Mouse (Mus musculus): ENCODE results near the gene Cfap36. TPM values are rescaled to one million over a fixed set of nuclear protein-coding genes. Genes with fewer than 3 reads are reported as not detected.

The Cfap36 gene
- total RNA-seq (2014; fragmentation: Nextera tagmentation): 20.2 and 27.5 TPM in 2 replicates
- 34.3 and 58.5 TPM in 2 replicates for total RNA-seq (2017)

GRCm38 (mm10) chr11:29246883-29247650, at the start of gene Cfap36:
TSS of gene Cfap36 (minus strand) at chr11:29247409.
- peak; percentile 99 for ATAC-seq (replicated peaks; ENCODE audit: low FRiP score, low TSS enrichment, poor library complexity, severe bottlenecking)

DNA sequence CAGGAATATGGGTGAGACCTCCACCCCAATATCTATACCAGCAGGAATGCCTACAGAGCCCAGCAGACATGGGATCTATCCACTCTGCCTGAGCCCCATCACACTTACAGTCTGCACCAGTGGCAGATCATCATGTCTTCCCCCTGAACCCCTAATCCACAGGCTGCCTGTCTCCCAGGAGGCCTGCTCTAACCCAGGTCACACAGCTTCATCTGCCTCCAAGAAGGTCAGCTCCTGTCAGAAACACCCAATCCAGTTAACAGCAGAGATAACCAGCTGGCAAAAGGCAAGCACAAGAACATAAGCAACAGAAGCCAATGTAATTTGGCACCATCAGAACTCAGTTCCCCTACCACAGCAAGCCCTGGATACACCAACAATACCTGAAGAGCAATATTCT, 40.1 kb upstream of the Cfap36 start:
- ATAC-seq (replicated peaks; ENCODE audit: low FRiP score, low TSS enrichment, poor library complexity, severe bottlenecking): no peak

DNA sequence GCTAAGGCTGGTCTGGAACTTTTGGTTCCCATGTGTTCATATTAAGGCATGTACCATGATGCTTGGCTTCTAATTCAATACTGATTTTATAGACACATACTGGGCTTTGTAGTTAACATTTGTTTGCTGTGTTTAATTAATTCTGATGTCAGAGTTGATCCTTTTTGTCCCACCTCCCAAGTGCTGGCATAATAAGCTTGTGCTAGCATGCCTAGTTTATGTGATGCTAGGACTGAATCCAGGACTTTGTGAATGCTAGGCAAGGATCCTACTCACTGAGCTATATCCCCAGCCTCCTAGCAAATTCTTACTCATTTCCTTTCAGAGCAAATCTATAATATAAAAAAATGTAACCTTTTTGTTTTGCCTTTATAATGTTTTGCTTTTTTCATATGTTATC, 38.8 kb upstream of the Cfap36 start:
- no peak for ATAC-seq (replicated peaks; ENCODE audit: low FRiP score, low TSS enrichment, poor library complexity, severe bottlenecking)

GRCm38 (mm10) chr11:29274758-29275157, 27.5 kb upstream of the Cfap36 start:
- 0 out of 2 replicates have a peak, but pooled peaks have one; percentile 61 for ATAC-seq (replicated peaks; ENCODE audit: low FRiP score, low TSS enrichment, poor library complexity, severe bottlenecking)

- peak; percentile 61; the same call in 1 of the 2 replicates for ATAC-seq (replicated peaks; ENCODE audit: low FRiP score, low TSS enrichment, poor library complexity, severe bottlenecking)
Observed at GRCm38 (mm10) chr11:29267824-29268223, 20.6 kb upstream of the Cfap36 start.

- ATAC-seq (replicated peaks; ENCODE audit: low FRiP score, low TSS enrichment, poor library complexity, severe bottlenecking): no peak
Observed at GRCm38 (mm10) chr11:29254643-29255042, 7.4 kb upstream of the Cfap36 start.

DNA sequence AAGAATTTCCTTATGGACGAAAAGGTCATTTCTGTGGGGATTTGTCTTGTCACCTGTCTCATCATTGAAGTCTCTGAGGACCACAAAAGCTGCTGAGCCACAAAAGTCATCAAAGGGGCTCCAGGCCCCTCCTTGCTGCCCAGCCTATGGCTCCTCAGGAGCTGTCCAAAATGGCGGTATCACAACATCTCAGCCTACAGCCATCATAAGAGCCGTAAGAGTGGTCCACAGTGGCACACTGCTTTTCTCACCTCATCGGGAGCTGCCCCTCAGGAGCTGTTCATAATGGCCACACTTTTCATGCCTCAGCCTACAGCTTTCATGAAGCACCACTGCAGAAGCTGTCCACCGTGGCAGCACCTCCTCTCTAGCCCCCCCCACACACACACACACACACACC, 1.2 kb upstream of the Cfap36 start:
- ATAC-seq (replicated peaks; ENCODE audit: low FRiP score, low TSS enrichment, poor library complexity, severe bottlenecking): no peak

DNA sequence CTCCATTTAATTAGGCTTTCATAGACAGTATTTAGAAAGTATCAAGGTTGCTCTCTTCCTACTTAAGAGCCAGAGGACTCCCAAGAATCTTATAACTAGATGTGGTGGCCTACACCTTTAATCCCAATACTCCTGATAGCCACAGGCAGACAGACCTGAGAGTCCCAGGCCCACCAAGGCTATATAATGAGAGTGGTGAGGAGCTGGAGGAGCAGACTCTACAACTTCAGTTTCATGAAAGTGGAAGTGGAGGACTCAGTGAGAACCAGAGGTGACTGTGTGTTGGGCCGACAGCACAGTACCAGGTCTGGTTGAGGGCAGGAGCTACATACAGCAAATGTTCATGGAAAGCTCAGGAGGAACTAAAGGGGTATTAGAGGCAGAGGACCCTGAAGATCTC, 516 bp upstream of the Cfap36 start:
- ATAC-seq (replicated peaks; ENCODE audit: low FRiP score, low TSS enrichment, poor library complexity, severe bottlenecking): no peak

- no peak for ATAC-seq (replicated peaks; ENCODE audit: low FRiP score, low TSS enrichment, poor library complexity, severe bottlenecking)
Observed at GRCm38 (mm10) chr11:29245988-29246387, 1.2 kb downstream of the Cfap36 start.

- no peak for ATAC-seq (replicated peaks; ENCODE audit: low FRiP score, low TSS enrichment, poor library complexity, severe bottlenecking)
Observed at GRCm38 (mm10) chr11:29241961-29242360, 5.2 kb downstream of the Cfap36 start.

DNA sequence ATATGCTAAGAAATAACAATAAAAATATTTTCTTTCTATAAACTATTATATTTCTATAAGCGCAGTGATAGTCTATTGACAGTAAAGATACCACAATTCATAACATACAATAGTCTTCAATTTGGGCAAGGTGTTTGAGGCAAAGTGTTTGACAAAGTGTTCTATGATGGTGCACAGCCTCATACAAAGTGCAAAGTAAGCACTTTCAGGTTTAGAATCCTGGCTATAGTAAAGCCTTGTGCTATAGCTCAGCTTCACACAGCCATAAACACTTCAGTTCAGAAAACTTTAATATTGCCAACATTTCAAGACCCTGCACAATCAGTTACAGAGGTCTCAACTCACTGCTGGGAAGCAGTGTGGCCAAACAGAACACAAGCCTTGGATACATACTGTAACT, 7.9 kb downstream of the Cfap36 start:
- ATAC-seq (replicated peaks; ENCODE audit: low FRiP score, low TSS enrichment, poor library complexity, severe bottlenecking): no peak

DNA sequence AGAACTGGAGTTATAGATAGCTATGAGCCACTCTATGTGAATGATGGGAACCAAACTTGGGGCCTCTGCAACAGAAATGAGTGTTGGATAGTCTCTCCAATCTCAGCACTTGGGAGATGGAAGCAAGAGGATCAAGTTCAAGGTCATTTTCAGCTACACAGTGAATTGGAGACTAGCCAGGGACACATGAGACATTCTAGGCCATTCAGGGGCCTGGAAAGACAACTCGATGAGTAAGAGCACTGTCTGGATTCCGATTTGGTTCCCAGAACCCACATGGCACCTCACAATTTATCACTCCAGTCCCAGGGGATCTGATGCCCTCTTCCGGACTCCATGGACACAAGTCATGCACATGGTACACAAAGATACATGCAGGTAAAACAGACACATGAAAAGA, 8.7 kb downstream of the Cfap36 start:
- no peak for ATAC-seq (replicated peaks; ENCODE audit: low FRiP score, low TSS enrichment, poor library complexity, severe bottlenecking)

- ATAC-seq (replicated peaks; ENCODE audit: low FRiP score, low TSS enrichment, poor library complexity, severe bottlenecking): peak; percentile 65; the same call in 1 of the 2 replicates
Observed at GRCm38 (mm10) chr11:29238047-29238446, 9.2 kb downstream of the Cfap36 start.

DNA sequence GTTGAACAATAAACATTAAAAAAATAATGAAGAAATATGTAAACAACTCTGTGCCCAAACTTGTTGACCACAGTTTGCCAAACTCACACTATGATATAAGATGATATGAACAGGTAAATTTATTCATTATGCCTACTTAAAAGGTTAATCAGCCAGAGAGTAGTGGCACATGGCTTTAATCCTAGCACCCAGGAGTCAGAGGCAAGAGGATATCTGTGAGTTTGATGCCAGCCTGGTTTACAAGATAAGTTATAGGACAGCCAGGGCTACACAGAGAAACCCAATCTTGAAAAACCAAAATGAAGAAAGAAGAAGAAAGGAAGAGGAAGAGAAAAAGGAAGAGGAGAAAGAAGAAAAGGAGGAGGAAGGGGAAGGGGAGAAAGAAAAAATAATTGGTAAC, 9.8 kb downstream of the Cfap36 start:
- ATAC-seq (replicated peaks; ENCODE audit: low FRiP score, low TSS enrichment, poor library complexity, severe bottlenecking): peak; percentile 61

DNA sequence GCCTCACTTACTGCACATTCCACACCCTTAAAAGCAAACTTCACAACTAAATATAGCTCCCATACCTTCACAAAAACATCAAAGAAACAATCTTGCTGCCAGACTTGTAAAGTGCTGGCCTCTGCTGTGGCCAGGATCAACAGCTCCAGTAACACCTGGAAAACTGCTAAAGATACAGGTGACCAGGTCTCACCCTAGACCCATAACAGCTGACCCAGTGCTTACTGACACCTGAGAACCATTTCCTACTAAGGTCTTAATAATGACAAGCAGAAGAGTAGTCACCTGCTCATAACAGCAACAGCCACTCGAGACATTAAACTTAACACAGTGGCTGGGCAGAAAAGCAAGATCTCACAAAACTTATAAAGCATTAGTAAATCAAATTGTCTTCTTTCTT, 13.6 kb downstream of the Cfap36 start:
- ATAC-seq (replicated peaks; ENCODE audit: low FRiP score, low TSS enrichment, poor library complexity, severe bottlenecking): no peak

DNA sequence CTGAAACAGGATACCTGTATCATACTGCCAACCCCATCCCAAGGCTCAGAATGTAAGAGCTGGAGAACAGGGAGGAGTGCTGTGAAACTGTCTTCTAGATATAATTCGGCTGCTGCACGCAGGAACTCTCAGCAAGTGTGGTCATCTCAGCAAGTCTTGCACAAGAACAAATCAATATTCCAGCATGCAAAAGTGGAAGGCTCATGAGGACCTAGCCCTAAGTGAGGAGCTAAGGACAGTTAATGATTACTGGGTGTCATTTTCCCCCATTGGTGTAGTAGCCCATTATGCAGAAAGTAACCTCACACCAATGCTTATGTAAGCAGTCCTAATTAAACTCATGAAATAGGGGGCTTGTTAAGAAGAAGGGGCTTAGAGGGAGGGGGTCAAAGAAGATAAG, 18.3 kb downstream of the Cfap36 start:
- ATAC-seq (replicated peaks; ENCODE audit: low FRiP score, low TSS enrichment, poor library complexity, severe bottlenecking): no peak

DNA sequence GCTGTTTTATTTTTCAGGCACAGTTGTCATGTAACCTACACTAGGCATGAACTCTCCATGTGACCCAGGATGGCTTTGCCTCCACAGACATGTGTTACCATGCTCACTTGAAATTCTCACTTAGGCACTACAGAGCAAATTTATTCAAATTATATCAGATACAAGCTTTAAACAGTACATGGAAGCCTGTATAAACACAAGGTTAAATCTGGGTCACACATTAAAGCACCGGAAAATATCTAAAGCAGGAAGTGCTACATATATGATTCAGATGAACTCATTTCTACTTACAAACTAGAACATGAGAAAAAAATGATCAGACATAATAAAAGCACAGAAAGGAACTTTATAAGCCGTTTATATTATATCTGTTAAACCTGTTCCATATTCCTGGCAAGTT, 22.5 kb downstream of the Cfap36 start:
- ATAC-seq (replicated peaks; ENCODE audit: low FRiP score, low TSS enrichment, poor library complexity, severe bottlenecking): no peak

DNA sequence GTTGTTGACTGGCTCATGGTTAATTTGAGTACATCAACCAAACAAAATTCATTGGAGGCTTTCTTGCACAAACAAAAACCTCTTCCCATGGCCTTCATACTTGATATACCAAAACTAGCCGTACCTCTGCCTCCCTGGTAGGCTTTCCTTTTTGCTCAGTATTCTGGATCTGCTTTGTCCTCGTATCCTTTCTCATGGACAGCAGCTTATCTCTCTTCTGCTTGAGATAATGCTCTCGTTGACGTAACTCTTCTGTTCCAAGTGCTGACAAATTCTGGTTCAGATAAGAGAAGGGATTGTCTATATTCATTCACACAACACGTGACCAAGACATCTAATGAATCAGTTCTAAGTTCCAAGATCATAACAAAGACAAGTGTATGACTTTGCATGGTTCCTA, 24.9 kb downstream of the Cfap36 start:
- no peak for ATAC-seq (replicated peaks; ENCODE audit: low FRiP score, low TSS enrichment, poor library complexity, severe bottlenecking)

GRCm38 (mm10) chr11:29219055-29219454, 28.2 kb downstream of the Cfap36 start:
- ATAC-seq (replicated peaks; ENCODE audit: low FRiP score, low TSS enrichment, poor library complexity, severe bottlenecking): no peak

GRCm38 (mm10) chr11:29216196-29216595, 31.0 kb downstream of the Cfap36 start:
- ATAC-seq (replicated peaks; ENCODE audit: low FRiP score, low TSS enrichment, poor library complexity, severe bottlenecking): peak; percentile 90

DNA sequence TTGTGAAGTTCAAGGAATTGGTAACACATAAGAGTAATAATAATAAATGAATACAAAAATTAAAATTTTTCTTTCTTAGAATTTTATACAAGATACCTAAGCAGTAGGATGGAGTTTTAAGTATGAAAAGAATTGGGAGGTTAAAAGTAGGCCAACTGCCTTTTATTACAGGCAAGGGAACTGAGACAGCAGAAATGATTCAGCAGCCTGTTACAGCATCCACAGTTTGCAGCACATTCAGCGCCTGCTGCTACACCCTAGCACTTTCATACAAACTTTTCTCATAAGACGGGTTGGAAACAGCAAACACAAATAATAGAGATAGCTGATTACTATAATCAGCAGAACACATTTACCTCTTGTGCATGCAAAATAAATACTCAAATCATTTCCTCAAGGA, 37.4 kb downstream of the Cfap36 start:
- ATAC-seq (replicated peaks; ENCODE audit: low FRiP score, low TSS enrichment, poor library complexity, severe bottlenecking): no peak

Measured in megakaryocyte-erythroid progenitor cell, adult 5-6 weeks (primary cell).